Mouse (Mus musculus): ENCODE data around the gene Dmbt1. TPM values are rescaled to one million over a fixed set of nuclear protein-coding genes. Genes with fewer than 3 reads are reported as not detected.

Dmbt1 gene
- polyA plus RNA-seq, 1 experiment, result not detected

GRCm38 (mm10) chr7:131112486-131112885 is 80.6 kb downstream of the Dmbt1 start:
- TF ChIP-seq GATA1 (IDR thresholded peaks at IDR 0.05; ENCODE audit: borderline replicate concordance, low read length) (no peak), FLI1 (IDR thresholded peaks at IDR 0.05; ENCODE audit: low read length) (no peak)
- no peaks in the 10 kb centered on the region for H3K4me1 ChIP-seq
- H3K9me3 ChIP-seq, result no peaks in the 10 kb centered on the region
- H3K36me3 ChIP-seq (replicated peaks; ENCODE audit: low read length), result no peaks in the 10 kb centered on the region
- no peaks in the 10 kb centered on the region for H3K27me3 ChIP-seq (replicated peaks)
- no peak overlapping the region for H3K4me3 ChIP-seq (replicated peaks)

DNA sequence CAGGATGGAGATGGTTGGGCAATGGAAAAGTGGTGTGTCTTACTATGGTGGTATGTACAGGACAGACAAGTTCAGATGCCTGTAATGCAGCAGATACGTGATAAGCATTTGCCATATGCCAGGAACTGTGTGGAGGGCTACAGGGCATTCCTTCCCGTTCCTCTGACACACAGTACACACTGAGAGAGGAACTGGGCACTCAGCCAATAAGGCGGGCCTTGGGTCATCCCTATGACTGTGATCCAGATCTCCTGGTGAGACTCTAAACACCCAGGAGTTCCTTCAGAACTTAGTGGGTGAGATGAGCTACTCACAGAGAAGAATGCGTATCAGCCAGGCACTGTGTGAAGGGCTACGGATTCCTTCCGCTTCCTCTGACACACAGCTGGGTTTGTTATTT is 81.8 kb downstream of the Dmbt1 start:
- no peaks in the 10 kb centered on the region for H3K27me3 ChIP-seq (replicated peaks)
- no peaks in the 10 kb centered on the region for H3K4me1 ChIP-seq
- no peak for TF ChIP-seq GATA1 (IDR thresholded peaks at IDR 0.05; ENCODE audit: borderline replicate concordance, low read length)
- no peak for TF ChIP-seq FLI1 (IDR thresholded peaks at IDR 0.05; ENCODE audit: low read length)
- H3K9me3 ChIP-seq, result no peaks in the 10 kb centered on the region
- H3K4me3 ChIP-seq (replicated peaks), result no peak overlapping the region
- H3K36me3 ChIP-seq (replicated peaks; ENCODE audit: low read length), result no peaks in the 10 kb centered on the region

- Histone ChIP-seq H3K36me3 (replicated peaks; ENCODE audit: low read length) (no peaks in the 10 kb centered on the region), H3K27me3 (replicated peaks) (no peaks in the 10 kb centered on the region), H3K4me1 (no peaks in the 10 kb centered on the region), H3K4me3 (replicated peaks) (no peak overlapping the region), H3K9me3 (peaks cover 5% of the 10 kb centered on the region; the same call in 1 of the 2 replicates)
- no peak for TF ChIP-seq FLI1 (IDR thresholded peaks at IDR 0.05; ENCODE audit: low read length)
- no peak for TF ChIP-seq GATA1 (IDR thresholded peaks at IDR 0.05; ENCODE audit: borderline replicate concordance, low read length)
These were observed 82.6 kb downstream of the Dmbt1 start for GRCm38 (mm10) chr7:131114434-131114833.

DNA sequence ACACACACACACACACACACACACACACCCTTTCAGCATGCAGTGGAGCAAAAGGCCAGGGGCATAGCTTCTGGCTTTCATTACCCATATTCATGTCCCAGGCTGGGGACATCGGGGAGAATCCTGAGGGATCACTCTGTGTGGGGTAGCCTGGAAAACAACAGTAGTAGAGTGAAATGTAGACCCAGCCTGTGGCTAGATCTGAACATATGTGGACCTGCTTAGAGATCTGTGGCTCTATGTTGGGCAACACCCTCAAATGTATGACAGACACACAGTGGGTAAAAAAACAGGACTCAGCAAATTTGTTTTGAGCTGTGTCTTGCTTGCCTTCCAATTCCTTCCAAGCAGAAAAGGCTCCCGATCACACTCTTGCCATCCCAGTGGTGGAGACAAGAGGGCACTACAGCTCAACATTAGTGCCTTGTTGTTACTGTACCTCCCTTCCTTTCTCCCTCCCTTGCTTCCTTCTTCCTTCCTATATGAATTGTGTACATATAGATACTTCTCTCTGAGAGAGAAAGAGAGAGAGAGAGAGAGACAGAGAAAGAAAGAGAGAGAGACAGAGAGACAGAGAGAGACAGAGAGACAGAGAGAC is 90.5 kb downstream of the Dmbt1 start:
- no peak for TF ChIP-seq GATA1 (IDR thresholded peaks at IDR 0.05; ENCODE audit: borderline replicate concordance, low read length)
- no peak for TF ChIP-seq FLI1 (IDR thresholded peaks at IDR 0.05; ENCODE audit: low read length)
- H3K9me3 ChIP-seq, result peaks cover 20% of the 10 kb centered on the region; the same call in 1 of the 2 replicates
- no peaks in the 10 kb centered on the region for H3K36me3 ChIP-seq (replicated peaks; ENCODE audit: low read length)
- H3K27me3 ChIP-seq (replicated peaks), result no peaks in the 10 kb centered on the region
- no peak overlapping the region for H3K4me3 ChIP-seq (replicated peaks)
- H3K4me1 ChIP-seq, result no peaks in the 10 kb centered on the region

GRCm38 (mm10) chr7:131130021-131130420 is 98.2 kb downstream of the Dmbt1 start:
- no peak overlapping the region for H3K4me3 ChIP-seq (replicated peaks)
- no peaks in the 10 kb centered on the region for H3K4me1 ChIP-seq
- H3K9me3 ChIP-seq, result no peaks in the 10 kb centered on the region; the same call in 1 of the 2 replicates
- no peak for TF ChIP-seq GATA1 (IDR thresholded peaks at IDR 0.05; ENCODE audit: borderline replicate concordance, low read length)
- TF ChIP-seq FLI1 (IDR thresholded peaks at IDR 0.05; ENCODE audit: low read length), result no peak
- H3K27me3 ChIP-seq (replicated peaks), result no peaks in the 10 kb centered on the region
- no peaks in the 10 kb centered on the region for H3K36me3 ChIP-seq (replicated peaks; ENCODE audit: low read length)

GRCm38 (mm10) chr7:131133181-131133580 is 101.3 kb downstream of the Dmbt1 start:
- no peak for TF ChIP-seq GATA1 (IDR thresholded peaks at IDR 0.05; ENCODE audit: borderline replicate concordance, low read length)

DNA sequence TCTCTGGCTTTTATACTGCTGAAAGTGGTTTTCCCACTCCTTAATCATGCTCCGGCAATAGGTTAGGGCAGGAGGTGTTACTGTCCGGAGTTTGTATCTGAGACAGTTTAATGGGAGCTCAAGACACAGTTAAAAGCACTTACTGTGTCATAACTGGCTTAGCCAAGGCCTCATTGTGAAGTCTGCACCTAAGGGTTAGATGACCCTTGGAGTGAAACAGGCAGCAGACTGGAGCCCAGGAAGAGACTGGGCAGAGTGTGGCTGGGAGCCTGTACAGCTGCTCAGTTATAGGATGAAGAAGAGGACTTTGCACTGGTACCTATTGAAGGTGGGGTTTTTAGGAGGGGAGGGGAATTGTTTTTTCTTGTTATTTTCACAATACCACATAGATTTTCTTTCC is 114.4 kb downstream of the Dmbt1 start, which contains the start of gene 4933402N03Rik:
Gene 4933402N03Rik, minus strand, starts transcription at position 101 of the 400 bp plus-strand sequence.
- Histone ChIP-seq H3K27me3 (replicated peaks) (no peaks in the 10 kb centered on the region), H3K9me3 (no peaks in the 10 kb centered on the region), H3K4me1 (no peaks in the 10 kb centered on the region), H3K4me3 (replicated peaks) (no peak within 1 kb of the TSS), H3K36me3 (replicated peaks; ENCODE audit: low read length) (no peaks in the 10 kb centered on the region)
- no peak for TF ChIP-seq FLI1 (IDR thresholded peaks at IDR 0.05; ENCODE audit: low read length)
- TF ChIP-seq GATA1 (IDR thresholded peaks at IDR 0.05; ENCODE audit: borderline replicate concordance, low read length), result no peak

More at GRCm38 (mm10) chr7:131133181-131133580, 101.3 kb downstream of the Dmbt1 start:
- Histone ChIP-seq H3K36me3 (replicated peaks; ENCODE audit: low read length) (no peaks in the 10 kb centered on the region), H3K4me1 (no peaks in the 10 kb centered on the region), H3K4me3 (replicated peaks) (no peak overlapping the region), H3K9me3 (peaks cover 5% of the 10 kb centered on the region), H3K27me3 (replicated peaks) (no peaks in the 10 kb centered on the region)

- H3K36me3 ChIP-seq (replicated peaks; ENCODE audit: low read length), result no peaks in the 10 kb centered on the region
- no peaks in the 10 kb centered on the region for H3K9me3 ChIP-seq
- H3K4me1 ChIP-seq, result peaks cover 3% of the 10 kb centered on the region
- H3K4me3 ChIP-seq (replicated peaks), result no peak overlapping the region
- peaks cover 4% of the 10 kb centered on the region for H3K27me3 ChIP-seq (replicated peaks)
- TF ChIP-seq FLI1 (IDR thresholded peaks at IDR 0.05; ENCODE audit: low read length) (no peak), GATA1 (IDR thresholded peaks at IDR 0.05; ENCODE audit: borderline replicate concordance, low read length) (no peak)
These were observed 118.3 kb downstream of the Dmbt1 start for GRCm38 (mm10) chr7:131150179-131150578.

- peaks cover 3% of the 10 kb centered on the region for H3K4me1 ChIP-seq
- no peaks in the 10 kb centered on the region for H3K36me3 ChIP-seq (replicated peaks; ENCODE audit: low read length)
- peaks cover 8% of the 10 kb centered on the region for H3K27me3 ChIP-seq (replicated peaks)
- no peak overlapping the region for H3K4me3 ChIP-seq (replicated peaks)
- no peak for TF ChIP-seq GATA1 (IDR thresholded peaks at IDR 0.05; ENCODE audit: borderline replicate concordance, low read length)
- no peak for TF ChIP-seq FLI1 (IDR thresholded peaks at IDR 0.05; ENCODE audit: low read length)
- no peaks in the 10 kb centered on the region for H3K9me3 ChIP-seq
These were observed 121.2 kb downstream of the Dmbt1 start for GRCm38 (mm10) chr7:131153044-131153443.

GRCm38 (mm10) chr7:131162251-131162650 is 130.4 kb downstream of the Dmbt1 start:
- TF ChIP-seq GATA1 (IDR thresholded peaks at IDR 0.05; ENCODE audit: borderline replicate concordance, low read length) (no peak), FLI1 (IDR thresholded peaks at IDR 0.05; ENCODE audit: low read length) (no peak)
- no peak overlapping the region for H3K4me3 ChIP-seq (replicated peaks)
- H3K4me1 ChIP-seq, result no peaks in the 10 kb centered on the region
- H3K27me3 ChIP-seq (replicated peaks), result no peaks in the 10 kb centered on the region
- no peaks in the 10 kb centered on the region for H3K9me3 ChIP-seq
- no peaks in the 10 kb centered on the region for H3K36me3 ChIP-seq (replicated peaks; ENCODE audit: low read length)
